Mouse (Mus musculus): Measurements from ENCODE around the gene Cbln3.

Gene Cbln3

GRCm38 (mm10) chr14:55878316-55878940, 5.8 kb downstream of the Cbln3 start:
- DNase-seq: no peak

DNA sequence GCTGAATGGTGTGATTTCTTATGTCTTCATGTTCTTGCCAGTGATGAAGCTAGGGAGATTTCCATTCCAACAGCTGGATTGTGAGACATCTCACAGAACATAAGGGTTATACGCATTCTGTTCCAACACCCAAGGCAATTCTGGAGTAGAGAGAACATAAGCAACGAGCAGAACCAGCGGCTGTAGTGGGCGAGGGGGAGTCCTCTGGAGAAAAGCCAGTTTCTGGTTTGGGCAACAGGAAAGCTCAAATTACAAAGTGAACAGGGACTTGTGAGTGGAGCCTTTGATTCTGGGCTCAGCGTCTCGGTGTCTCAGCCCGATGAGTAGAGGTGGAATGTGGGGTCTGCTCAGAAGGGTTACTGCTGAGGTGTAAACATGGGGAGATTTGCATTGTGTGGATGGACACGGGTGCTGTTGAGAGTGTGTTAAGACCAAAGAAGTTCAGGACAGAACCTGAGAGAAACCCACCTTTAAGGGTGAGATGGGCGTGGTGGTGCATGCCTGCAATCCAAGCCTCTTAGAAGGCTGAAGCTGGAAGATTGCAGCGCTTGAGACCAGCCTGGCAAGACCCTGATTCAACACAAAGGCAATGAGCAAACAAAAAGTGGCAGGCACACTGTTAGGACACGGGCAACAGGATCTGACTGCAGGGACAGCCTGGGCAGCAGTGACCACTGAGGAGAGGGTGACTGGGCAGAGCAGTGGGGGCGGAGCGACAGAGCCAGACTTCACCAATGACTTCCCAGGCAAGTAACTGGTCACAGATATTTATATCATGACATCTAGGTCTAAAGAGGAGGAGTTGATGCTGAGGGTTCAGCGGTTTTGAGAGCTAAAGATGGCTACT, 6.5 kb downstream of the Cbln3 start:
- no peak for DNase-seq

GRCm38 (mm10) chr14:55873714-55874683, 10.2 kb downstream of the Cbln3 start:
- peak; percentile 61 to 74 for DNase-seq

DNA sequence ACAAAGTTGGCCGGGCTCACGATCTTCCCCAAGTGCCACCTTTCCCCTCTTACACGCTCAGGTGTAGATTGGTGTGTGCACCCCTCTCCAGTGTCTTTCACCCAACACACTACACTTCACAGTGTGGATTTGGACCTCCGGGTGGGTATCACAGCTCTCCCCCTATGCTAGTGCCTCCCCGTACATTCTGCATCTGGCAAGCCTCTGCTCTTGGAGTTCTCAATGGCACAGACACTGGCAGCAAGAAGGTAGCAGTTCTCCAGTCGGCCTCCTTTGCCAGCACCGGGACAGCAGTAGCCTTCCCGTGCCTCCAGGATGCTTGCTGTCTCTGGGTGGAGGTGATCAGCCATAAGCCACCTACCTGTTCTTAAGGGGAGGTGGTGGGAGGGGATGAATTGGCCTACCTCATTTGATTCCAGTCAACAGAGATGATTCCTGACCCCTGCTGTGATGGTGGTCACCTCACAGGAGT, 10.9 kb downstream of the Cbln3 start:
- no peak for DNase-seq

DNA sequence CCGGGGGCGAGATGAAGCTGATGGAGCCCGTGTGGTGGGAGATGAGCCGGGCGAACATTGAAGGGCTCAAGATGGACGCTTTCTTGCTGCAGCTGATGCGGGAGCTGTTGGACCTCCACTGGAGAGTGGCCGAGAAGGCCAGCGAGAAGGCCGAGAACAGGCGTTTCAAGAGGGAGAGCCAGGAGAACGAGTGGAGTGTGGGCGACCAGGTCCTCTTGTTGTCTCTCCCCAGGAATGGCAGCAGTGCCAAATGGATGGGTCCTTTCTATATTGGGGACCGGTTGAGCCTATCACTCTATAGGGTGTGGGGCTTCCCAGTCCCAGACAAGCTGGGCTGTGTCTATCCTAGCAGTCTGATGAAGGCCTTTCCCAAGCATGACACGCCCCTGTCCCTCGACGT, 11.6 kb downstream of the Cbln3 start:
- no peak for DNase-seq

DNA sequence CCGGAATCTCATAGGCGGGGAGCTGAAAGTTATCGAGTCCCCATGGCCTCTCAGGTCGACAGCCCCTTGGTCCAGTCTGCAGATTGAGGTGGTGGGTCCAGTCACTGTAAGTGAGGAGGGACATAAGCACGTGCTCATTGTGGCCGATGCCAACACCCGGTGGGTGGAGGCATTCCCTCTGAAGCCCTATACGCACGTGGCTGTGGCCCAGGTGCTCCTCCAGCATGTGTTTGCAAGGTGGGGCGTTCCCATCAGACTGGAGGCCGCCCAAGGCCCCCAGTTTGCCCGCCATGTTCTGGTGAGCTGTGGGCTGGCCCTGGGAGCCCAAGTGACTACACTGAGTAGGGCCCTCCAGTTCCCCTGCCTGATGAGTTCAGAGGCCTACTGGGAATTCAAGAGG, 12.2 kb downstream of the Cbln3 start:
- no peak for DNase-seq

- DNase-seq: no peak
These were observed 14.7 kb downstream of the Cbln3 start for GRCm38 (mm10) chr14:55869538-55869937.

DNA sequence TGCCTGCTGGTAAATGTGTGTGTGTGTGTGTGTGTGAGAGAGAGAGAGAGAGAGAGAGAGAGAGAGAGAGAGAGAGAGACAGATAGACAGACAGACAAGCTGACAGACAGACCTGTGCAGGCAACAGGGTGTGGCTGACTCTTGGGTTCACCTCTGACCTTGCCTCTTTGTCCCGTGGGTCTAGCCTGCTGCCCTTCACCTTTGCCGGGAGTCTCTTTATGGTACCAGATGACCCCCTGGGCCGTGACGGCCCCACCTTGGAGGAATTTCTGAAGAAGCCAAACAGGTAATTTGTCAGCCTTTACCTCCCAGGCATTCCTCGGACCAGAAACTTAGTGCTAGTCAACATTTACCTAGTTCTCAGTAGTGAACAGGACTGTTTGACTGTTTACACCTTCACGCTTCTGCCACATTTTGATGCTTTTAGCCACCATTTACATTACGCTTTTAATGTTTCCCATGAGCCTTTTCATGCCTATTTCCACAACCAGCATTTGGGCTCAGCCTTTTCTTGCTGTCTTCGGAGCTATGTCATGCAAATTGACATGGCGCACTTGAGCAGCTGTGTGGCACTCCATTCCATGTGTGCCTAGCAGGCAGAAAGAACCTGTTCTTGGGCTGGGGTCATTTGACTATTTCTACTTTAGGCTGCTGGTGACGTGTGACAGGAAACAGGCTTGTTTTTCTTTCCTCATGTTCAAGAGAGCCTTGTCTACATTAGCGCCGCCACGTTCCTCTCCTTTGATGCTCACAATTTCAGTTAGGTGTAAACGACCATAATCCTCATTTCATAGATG, 15.8 kb downstream of the Cbln3 start:
- DNase-seq: no peak

DNA sequence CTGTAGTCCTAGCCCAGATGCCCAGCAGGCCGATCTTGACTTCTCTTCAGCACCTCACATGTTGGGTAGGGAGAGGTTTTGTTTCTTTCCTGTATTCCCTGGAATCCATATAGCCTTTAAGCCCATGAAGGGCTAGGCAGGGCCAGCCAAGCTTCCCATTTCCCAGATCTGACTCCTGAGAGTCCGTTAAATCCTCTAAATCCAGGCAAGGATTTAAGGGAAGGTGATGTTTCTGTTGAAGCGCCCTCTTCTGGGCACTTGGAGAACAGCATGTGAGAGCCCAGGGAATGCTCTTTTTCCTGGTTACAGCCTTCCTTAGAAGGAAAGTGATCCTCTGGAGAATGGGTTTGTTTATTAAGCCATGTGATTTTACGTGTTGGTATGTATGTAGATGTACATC, 17.2 kb downstream of the Cbln3 start:
- DNase-seq: peak in 1 of 2 experiments; percentile 29

- DNase-seq: peak in 1 of 2 experiments; percentile 67
These were observed 20.4 kb downstream of the Cbln3 start for GRCm38 (mm10) chr14:55863773-55864172.

DNA sequence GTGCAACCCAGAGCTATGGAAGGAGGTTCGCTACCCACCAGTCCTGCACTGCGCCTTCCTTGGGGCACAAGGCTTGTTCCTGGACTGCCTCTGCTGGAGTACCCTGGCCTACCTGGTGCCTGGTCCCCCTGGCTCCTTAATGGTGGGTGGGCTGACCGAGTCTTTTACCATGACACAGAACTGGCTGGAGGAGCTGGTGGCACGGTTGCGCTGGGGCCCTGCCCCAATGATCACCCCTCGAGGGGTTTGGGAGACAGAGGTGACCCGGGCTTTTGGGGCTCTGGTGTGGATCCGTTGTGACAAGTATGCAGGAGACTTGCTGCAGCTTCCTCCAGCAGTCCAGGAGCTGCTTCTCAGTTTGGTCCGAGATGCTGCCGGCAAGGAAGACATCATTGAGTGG, 21.2 kb downstream of the Cbln3 start:
- DNase-seq: no peak

DNA sequence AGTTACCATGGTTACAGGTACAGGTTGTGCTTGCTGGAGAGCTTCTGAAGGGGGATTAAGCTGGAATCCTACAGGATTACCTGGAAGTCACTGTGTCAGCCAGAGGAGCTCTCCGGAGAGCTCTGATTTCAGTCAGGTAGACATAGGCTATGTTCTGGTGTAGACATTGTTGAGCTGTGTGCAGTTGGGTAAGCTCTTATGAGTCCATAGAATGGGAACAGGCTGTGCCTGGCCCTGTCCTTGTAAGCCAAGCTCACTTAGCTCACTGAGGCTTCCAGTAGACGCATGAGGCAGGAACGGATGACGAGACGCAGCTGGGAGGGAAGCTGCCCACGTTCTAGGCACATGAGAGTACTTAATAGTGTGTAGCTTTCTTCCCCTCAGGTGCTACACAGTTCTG, 22.0 kb downstream of the Cbln3 start:
- DNase-seq: no peak

DNA sequence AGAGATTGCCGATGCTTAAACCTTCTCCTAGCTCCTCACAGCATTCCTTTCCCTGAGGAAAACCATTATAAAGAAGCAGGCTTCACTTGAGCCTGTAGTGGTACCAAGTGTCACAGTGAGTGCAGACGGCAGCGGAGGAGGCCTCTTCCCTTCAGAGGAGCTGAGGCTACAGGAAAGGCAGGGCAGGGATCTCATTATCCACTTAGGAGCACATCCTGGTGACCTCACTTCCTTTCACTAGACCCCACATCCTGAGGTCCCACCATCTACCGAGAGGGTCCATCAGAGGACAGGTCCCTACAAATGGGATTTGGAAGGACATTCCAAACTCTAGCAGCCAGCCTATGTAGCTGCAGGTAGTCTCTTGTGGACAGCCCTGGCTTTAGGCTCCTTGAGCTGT, 26.6 kb downstream of the Cbln3 start:
- DNase-seq: no peak

GRCm38 (mm10) chr14:55855101-55855561, 29.1 kb downstream of the Cbln3 start:
- DNase-seq: no peak

DNA sequence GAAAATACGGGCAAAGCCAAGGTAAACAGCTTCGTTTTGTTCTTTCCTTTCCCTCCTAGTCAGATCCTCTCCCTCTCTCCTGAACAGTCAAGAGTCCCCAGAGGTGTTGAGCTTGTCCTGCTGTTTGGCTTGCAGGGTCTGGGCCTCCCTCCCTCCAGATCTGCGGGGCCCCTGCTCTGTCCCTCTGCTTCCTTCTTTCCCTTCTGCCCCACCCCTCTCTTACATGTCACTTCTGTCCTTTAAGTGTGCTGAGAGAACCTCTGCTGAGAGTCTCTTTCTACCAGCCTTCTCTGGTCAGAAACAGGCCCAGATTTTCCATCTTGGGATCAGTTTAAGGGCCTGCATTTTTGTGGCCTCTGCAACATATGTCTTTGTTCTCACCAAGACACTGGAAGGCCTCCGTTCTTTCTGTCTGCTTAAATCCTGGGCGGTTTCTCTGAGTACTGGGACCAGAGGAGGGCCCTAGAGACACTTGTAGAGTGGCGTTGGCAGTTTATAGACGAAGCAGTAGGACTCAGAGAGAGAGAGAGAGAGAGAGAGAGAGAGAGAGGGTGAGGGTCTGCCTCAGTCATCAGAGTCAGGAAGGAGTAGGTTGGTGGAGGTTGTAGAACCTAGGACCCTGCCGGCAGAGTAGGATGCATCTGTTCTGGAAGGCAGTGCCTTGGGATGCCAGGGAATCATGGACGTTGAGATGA, 29.6 kb downstream of the Cbln3 start:
- DNase-seq: no peak

DNA sequence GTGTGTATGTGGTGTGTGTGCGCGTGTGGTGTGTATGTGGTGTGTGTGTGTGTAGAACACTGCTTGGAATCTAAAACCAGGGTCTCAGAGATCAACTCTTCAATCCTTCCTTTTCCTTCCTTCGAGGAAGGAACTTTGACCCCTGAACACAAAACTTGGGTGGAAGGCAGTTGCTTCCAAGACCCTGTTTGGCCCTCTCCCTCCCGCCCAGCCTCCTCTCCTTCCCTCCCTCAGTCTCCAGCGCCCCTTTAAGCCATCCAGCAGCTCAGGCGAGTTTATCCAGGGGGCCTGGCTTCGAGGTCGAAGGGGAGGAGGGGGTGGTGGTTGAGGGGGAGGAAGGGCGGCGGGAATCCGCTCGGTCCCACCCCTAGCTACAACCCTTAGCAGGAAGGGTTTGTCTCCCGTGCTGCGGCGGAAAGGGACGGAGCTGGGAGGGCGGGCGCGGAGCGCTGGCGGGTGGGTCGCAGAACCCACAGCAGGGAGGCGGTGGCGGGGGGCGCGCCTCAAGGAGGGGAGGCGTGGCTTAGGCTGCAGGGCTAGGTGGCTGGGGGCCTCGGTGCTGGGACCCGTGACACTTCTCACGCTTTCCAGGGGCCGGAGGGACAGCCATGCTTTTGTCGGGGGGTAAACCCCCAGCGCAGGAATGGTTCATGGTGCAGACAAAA, 30.4 kb downstream of the Cbln3 start, which contains the start of gene Nynrin:
Gene Nynrin, plus strand, starts transcription at position 390 of the 665 bp plus-strand sequence.
- DNase-seq: no peak

DNA sequence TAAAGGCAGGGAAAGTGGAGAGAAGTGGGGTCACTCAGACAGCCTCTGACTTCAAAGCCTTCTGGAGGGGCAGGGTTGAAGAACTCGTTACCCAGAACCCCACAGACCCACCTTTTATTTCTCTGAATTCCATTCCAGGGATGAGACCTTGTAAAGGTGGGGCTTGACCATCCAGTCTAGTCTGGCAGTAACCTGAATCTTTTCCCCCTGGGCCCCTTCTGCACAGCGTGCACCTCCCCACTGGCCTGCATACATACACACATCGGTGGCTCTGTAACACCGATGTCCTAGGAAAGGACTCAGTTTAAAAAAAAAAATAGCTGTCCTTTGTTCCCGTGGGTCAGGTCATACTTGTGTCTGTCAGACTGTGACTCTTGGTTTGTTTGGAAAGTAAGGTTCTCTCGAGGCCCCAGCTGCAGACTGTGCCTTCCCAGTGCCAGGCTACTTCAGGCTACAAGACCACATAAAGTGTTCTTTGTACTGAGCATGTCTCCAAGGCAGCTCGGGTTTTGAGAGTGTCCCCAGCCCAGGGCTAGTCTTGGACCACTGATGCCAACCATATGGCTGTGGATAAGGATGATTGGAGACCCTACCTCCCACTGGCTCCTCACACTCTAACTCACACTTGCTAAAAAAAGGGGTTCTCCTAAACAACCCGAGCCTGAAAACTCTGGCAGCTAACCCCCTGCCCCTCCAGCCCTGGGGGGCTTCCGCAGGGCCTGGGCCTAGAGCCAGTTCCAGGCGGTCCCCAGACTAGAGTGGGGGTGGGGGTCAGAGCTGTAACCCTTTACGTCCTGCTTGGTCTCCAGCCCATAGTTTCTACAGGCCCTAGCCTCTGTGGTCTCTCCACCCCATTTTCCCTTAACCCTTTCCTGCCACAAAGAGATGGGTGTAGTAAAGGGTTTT, 31.3 kb downstream of the Cbln3 start:
- no peak for DNase-seq

DNA sequence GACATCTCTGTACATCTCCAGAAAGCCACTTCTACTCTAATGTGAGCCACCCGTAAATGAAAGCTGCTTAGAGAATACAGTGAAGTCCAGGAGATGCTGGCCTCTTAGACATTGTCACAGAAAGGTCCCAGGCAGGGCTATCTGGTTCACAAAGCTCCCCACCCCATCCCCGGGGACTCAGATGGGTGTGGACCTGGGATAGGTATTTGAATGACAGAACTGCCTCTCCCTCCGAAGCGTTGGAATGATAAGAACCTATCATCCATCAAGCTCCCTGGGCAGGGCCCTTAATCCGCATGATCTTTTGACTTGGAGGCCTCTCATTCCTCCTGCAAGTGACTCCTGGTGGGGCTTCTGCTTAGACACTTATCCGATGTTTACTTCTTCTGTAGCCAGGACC, 33.3 kb downstream of the Cbln3 start:
- no peak for DNase-seq

- DNase-seq: no peak
These were observed 38.5 kb downstream of the Cbln3 start for GRCm38 (mm10) chr14:55845506-55846294.
